Mouse (Mus musculus) c-Kit-positive CD71-positive TER-119-negative erythroid progenitor cells, embryonic 14.5 days (primary cell): ENCODE measurements at regions not wholly inside any gene's neighbourhood (a gene's known extent, or its start where the extent isn't known, plus 50 kb on each side); places are given as distances from the start of the nearest gene placed in this dataset.

Source experiments
- DNase-seq: peaks from one replicate; pipeline ENCODE4 v3.0.0-alpha.2; 2013; ENCODE audit warnings: low read depth

DNA sequence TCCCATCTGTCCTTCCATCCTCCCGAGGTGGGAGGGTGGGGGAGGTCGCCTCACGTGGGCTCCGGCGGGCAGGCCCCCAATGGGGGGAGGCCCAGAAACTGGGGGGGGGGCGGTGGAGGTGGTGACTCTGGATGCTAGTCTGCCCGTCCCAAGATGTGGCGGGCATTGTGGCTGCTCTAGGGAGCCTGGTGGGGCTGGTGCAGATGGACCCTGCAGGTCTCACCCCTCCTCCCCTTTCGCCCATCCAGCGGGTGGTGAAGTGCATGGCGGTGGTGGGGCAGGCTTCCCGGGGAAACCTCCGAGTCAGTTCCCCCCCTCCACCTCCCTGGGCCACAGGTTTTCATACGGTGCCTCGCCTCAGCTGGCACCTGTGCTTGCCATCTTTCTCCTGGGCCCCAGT lies 88.6 kb downstream of the Inhba start:
- DNase-seq = no peak

DNA sequence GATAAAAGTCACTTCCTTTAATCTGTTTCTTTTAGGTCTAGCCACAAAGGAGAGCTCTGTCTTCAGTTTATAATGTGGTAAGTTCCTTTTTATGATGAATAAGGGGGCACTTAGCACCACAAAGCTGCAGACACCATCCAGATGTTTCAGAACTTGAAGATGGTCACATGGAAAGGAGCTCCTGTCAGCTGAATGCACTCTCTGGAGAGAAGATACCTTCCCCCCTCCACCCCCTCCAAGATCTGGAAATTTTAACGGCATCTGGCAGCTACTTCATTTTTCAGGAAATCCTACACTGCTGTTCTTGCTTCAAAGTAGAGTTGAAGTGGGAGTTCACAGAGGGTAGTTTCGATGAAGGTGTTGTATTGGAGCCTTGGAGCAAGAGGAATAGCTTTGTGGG lies 103.2 kb downstream of the Inhba start:
- DNase-seq = no peak

DNA sequence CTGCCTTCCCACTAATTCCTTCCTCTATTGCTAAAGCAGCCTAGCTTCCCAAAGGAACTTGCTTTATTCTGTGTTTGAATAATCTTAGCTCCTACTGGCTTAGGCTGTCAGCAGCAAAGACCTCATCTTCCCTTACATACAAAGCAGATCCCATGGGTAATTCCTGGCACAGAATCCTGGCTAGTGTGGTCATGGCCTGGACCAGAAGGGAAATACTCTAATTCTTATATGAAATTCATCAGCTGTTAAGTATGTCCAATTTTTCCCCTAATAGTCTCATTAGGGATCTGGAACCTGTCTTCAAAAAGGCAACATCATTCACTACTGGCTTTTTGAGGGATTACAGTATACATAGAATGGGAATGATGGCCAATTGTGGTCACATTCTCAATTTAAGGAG lies 135.0 kb downstream of the Inhba start:
- no peak for DNase-seq

- no peak for DNase-seq
These were observed 143.3 kb downstream of the Inhba start for GRCm38 (mm10) chr13:16154926-16155325.

- DNase-seq = no peak
These were observed 153.7 kb downstream of the Inhba start for GRCm38 (mm10) chr13:16165204-16165894.

DNA sequence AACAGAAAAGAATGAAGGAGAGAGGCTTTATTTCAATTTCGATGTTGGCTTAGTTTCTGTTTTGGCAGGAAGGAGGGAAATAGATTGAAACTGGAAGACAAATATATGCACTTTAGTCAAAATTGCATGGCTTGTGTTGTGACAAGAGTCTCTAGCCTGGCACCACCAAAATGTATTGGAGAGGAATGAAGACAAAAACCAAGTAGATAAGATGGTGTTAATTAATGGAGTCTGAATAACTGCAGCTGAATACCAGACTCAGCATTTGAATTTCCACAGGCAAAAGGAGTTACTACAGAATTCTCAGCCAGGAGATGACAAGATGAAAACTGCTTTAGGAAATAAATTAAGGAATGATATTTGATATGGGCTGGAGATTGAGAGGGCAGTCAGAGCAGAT lies 185.0 kb downstream of the Inhba start:
- DNase-seq = no peak

DNA sequence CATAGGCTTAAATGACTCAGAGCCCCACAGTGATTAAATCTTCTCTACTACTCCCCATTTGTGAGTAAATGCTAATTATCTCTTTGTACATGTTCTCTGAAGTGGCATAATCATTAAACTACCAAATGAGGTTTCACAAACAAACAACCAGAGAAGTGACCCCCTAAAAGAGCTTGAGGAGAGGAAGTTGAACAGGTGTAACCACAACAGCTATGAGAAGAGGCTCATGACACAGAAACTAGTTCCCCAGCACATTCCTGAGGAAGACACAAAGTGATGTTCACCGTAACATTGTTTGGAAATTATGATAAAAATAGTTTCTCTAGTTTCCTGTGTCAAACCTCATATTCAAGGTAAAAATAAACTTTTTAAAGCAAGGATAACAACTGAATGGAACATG lies 188.4 kb downstream of the Inhba start:
- DNase-seq = no peak

- no peak for DNase-seq
These were observed 191.5 kb downstream of the Inhba start for GRCm38 (mm10) chr13:16203147-16203546.

GRCm38 (mm10) chr13:16204097-16204496 lies 192.4 kb downstream of the Inhba start:
- DNase-seq = no peak

GRCm38 (mm10) chr13:16211482-16211881 lies 199.8 kb downstream of the Inhba start:
- DNase-seq = no peak

- DNase-seq = no peak
These were observed 208.2 kb downstream of the Inhba start for GRCm38 (mm10) chr13:16219877-16220276.

DNA sequence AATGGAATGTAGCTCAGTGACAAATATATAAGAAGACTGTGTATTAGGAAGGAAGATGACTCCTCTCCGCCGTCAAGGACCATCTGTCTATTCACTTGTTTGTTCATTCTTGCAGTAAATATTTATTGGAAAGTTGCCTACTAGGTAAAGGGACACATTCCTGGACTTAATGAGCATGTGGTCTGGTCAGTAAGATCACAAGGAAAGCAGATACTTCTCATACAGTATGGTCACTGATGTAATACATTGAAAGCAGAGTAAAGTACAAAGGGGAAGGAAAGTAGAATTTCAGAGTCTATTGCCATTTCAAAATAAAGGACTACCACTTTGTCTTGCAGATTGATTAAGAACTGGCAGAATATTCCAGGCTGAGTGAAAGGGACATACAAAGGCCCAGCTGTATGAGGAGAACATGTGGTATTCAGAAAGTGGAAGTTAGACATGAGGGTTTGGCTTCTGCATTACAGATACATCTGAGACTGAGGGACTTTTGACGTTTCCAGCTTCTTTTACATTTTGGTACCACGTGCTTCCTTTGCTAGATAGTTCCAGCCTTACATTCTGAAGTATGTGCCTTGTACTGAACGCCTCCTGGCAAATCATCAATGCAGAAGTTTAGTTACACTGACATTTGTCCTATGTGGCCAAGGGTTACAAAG lies 211.4 kb downstream of the Inhba start:
- DNase-seq = no peak

- DNase-seq = no peak
These were observed 249.5 kb downstream of the Inhba start for GRCm38 (mm10) chr13:16261145-16261544.

- DNase-seq = no peak
These were observed 268.3 kb downstream of the Inhba start for GRCm38 (mm10) chr13:16279974-16280373.

GRCm38 (mm10) chr13:16280742-16281141 lies 269.1 kb downstream of the Inhba start:
- no peak for DNase-seq

- DNase-seq = no peak
These were observed 270.1 kb downstream of the Inhba start for GRCm38 (mm10) chr13:16281777-16282176.

GRCm38 (mm10) chr13:16282230-16282629 lies 270.6 kb downstream of the Inhba start:
- no peak for DNase-seq

GRCm38 (mm10) chr13:16283336-16283735 lies 271.7 kb downstream of the Inhba start:
- DNase-seq = no peak

DNA sequence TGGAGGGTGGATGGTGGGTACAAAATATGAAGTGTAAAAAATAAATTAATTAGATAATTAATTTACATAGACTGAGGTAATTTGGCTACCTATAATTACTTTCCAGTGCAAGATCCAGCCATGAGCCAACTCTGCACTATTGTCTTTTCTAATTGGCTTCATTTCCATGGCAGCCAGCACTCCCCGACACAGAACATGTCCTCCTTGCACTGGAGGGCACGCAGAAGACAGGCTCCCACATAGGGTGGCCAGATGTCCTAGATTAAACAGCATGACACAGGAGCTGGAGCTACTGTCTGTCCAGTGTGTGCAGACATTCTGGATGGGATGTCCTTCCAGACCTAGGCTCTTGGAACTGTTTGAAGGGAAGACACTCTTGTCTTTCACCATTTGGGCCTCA lies 278.0 kb downstream of the Inhba start:
- no peak for DNase-seq

DNA sequence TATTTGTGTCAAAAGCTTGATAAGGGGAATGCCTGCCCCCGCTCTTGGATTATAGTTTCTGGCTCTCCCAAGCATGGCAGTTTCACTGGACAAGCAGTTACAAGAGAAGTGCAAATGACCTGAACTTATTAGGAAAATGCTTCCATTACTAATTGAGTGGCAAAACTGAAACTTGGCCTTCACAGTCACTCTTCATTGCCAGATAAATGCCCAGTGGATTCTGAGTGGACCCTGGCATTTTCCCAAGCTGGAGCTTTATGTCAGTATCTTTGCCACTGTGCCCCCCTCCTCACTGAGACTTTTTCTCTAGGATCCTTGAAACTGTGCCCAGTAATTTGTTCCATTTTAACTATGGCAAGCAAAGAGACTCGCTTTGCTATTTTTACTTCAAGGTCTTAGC lies 279.1 kb downstream of the Inhba start:
- DNase-seq = no peak

GRCm38 (mm10) chr13:16291661-16292291 lies 280.1 kb downstream of the Inhba start:
- no peak for DNase-seq

GRCm38 (mm10) chr13:16299756-16300155 lies 288.1 kb downstream of the Inhba start:
- no peak for DNase-seq

GRCm38 (mm10) chr13:16314669-16315068 lies 303.0 kb downstream of the Inhba start:
- DNase-seq = no peak
